Mouse (Mus musculus) stomach, embryonic 14.5 days (tissue): ENCODE results near the gene Arl6ip4. TPM values are rescaled to one million over a fixed set of nuclear protein-coding genes. Genes with fewer than 3 reads are reported as not detected.

Source experiments
- ATAC-seq: fragments of 200-750 bp; cut with Nextera tagmentation; 2 replicates; pipeline ENCODE4 v1.8.0; 2017; ENCODE audit warnings: low read depth, moderate TSS enrichment; ENCODE audit not compliant: insufficient number of reproducible peaks, insufficient read depth, low FRiP score
- H3K27ac ChIP-seq: fragments of 300-500 bp; sonication (generic); 2 replicates; pipeline ENCODE4 v1.5.1; 2014; ENCODE audit warnings: mild to moderate bottlenecking, low read length, moderate library complexity, mixed read lengths
- H3K27me3 ChIP-seq: fragments of 300-500 bp; sonication (generic); 2 replicates; pipeline ENCODE4 v1.6.1; 2014; ENCODE audit warnings: low read length, control low read depth, mixed read lengths; ENCODE audit not compliant: control insufficient read depth, insufficient read depth
- H3K36me3 ChIP-seq: fragments of 300-500 bp; sonication (generic); 2 replicates; pipeline ENCODE4 v1.6.1; 2014; ENCODE audit warnings: mild to moderate bottlenecking, control low read depth, low read length, moderate library complexity, mixed read lengths; ENCODE audit not compliant: control insufficient read depth, insufficient read depth
- H3K4me1 ChIP-seq: fragments of 300-500 bp; sonication (generic); 2 replicates; pipeline ENCODE4 v1.6.1; 2014; ENCODE audit warnings: low read length, control low read depth, mixed read lengths; ENCODE audit not compliant: control insufficient read depth, insufficient read depth
- H3K4me2 ChIP-seq: fragments of 300-500 bp; sonication (generic); replicated peaks from 2 replicates; pipeline ENCODE4 v1.6.1; 2014; ENCODE audit warnings: low read depth, low read length, control low read depth
- H3K4me3 ChIP-seq: fragments of 300-500 bp; sonication (generic); 2 replicates; pipeline ENCODE4 v1.5.1; 2014; ENCODE audit warnings: low read depth, low read length, control low read depth
- H3K9ac ChIP-seq: fragments of 300-500 bp; sonication (generic); replicated peaks from 2 replicates; pipeline ENCODE4 v1.6.1; 2014; ENCODE audit warnings: low read depth, mild to moderate bottlenecking, control low read depth, low read length, moderate library complexity, mixed read lengths
- H3K9me3 ChIP-seq: fragments of 300-500 bp; sonication (generic); 2 replicates; pipeline ENCODE4 v1.6.1; 2016; ENCODE audit warnings: low read depth, low read length, control low read depth; ENCODE audit not compliant: control insufficient read depth
- WGBS: fragments of 180-500 bp; shearing (Covaris S2); extraction: QIAGEN DNeasy Blood & Tissue Kit; methylation state at CpG from one replicate; pipeline ENCODE4 v1.1.7; 2014; 5-methylcytosine and 5-hydroxymethylcytosine counted together
- polyA plus RNA-seq: library from polyadenylated mRNA; unstranded; fragments of >200 nt; fragmentation: Nextera tagmentation; extraction: Ambion mirVana; gene quantifications from 2 replicates; pipeline ENCODE4 v1.2.1, GENCODE M21; 2014

Gene Arl6ip4
- polyA plus RNA-seq, 1 experiment from 2014 or later = 99.1 TPM

DNA sequence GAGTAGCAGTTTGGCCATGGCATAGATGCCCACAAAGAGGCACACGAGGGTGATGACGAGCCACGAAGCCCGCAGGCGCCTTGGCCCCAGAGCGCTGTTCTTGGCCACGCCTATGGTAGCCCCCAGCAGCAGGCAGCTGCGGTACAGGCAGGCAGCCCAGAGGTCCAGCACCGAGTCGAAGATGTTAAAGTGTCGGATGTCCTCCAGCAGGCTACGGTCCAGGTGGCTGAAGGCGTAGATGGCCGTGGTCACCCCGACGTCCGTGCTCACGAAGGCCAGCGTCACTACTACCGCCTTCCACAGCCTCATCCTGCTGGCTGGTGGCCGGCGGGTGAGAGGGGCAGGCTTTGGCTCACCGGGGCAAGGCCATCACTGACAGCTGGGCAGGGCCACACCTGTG is 26.0 kb upstream of the Arl6ip4 start:
- 84% methylated on average over 23 of the region's 23 CpGs for WGBS
- H3K27me3 ChIP-seq = no peaks in the 10 kb centered on the region
- no peak for ATAC-seq
- no peaks in the 10 kb centered on the region for H3K36me3 ChIP-seq
- no peak overlapping the region for H3K4me2 ChIP-seq
- no peak overlapping the region for H3K9ac ChIP-seq
- H3K4me1 ChIP-seq = no peaks in the 10 kb centered on the region
- H3K4me3 ChIP-seq = no peak overlapping the region
- no peaks in the 10 kb centered on the region for H3K9me3 ChIP-seq
- H3K27ac ChIP-seq = no peak overlapping the region

DNA sequence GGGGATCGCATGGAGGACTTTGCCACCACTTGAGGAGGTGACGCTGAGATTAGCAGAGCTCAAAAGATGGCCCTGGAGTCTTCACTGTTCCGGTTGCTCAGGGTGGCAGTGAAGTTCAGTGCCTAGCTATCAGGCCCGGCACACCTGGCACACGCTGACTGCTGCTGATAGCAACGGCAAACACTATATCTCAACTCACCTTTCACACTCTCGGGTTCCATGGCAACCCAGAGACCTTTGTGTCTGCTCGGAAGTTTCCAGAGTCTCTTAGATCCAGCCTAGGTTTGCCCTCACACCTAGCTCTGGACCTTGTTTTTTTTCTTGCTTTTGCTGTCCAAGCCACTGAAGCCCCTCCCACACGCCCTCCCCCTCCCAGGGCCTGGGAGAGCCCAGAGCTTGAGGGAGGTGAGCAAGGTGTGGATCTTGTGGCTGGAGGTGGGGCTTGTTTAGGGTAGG is 23.9 kb upstream of the Arl6ip4 start:
- Histone ChIP-seq H3K9ac (no peak overlapping the region), H3K4me2 (no peak overlapping the region), H3K27ac (no peak overlapping the region), H3K4me3 (no peak overlapping the region), H3K36me3 (no peaks in the 10 kb centered on the region), H3K4me1 (0 out of 2 replicates have a peak, but pooled peaks cover 8% of the 10 kb centered on the region), H3K9me3 (no peaks in the 10 kb centered on the region), H3K27me3 (no peaks in the 10 kb centered on the region)
- ATAC-seq = peak; percentile 60
- 52% methylated on average over 9 of the region's 9 CpGs for WGBS

DNA sequence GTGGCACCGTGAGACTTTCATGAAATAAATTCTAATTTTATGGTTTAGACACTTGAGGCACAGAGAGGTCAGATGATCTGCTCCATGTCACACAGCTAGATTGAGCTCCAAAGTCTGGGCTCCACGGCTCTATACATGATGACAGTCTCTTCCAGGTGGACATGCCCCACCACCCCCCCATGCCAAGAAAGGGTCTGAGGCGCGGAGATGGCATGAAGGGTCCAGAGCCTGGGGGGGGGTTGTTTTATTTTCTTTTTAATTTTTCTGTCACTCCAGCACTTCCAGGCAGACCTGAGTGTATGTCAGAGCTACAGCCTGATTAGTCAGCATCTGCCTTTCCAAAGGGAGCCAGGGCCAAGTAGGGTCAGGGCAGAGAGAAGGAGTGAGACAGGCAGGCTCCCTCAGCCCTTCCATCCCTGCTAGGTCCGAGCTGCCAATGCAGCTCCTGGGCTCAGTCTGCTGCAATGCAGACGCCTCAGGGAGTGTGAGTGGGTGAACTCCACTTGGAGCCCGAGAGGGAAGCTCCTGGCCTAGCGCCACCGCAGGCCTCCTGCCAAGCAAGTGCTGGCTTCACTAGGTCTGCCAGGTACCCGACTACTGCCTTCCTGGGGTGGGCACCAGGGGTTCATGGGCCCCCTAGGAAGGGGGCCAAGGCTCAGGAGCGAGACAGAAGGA is 22.6 kb upstream of the Arl6ip4 start:
- H3K9ac ChIP-seq = no peak overlapping the region
- H3K36me3 ChIP-seq = no peaks in the 10 kb centered on the region
- no peaks in the 10 kb centered on the region for H3K27me3 ChIP-seq
- no peak overlapping the region for H3K27ac ChIP-seq
- H3K4me2 ChIP-seq = no peak overlapping the region
- no peak overlapping the region for H3K4me3 ChIP-seq
- ATAC-seq = no peak
- H3K4me1 ChIP-seq = 0 out of 2 replicates have a peak, but pooled peaks cover 8% of the 10 kb centered on the region
- 72% methylated on average over 11 of the region's 11 CpGs for WGBS
- no peaks in the 10 kb centered on the region for H3K9me3 ChIP-seq

DNA sequence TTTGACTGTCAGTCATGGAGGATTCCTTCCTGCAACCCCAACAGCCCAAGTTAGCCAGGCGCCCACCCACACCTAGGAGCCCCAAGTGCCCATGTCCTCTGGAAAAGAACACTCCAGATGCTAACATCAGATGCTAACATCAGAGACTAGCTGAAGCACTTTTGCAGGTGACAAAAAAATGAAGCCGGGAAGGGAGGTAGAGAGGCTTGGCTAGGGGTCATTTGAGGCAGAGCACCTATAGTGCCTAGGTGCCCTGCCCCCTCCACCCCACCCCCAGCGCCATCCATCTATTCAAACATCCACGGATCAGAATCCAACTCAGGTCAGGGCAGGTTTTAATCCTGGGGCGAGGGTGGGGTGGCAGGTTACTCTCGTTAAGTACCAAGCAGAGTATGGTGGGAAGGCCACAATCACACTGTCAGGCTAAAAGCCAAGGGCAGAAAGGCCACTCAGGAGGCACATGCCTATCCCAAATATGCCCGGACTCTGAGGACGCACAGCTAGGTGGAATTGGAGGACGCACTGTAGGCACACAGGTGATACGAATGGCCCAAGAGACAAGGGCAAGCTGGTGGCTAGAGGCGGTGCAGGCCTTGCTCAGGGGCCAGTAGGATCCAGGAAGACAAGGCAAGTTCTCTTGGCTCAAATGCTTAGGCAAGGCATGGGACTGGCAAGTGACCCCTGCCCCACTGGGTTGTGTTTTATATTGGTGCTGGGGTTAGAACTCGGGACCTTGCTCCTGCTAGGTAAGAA is 21.9 kb upstream of the Arl6ip4 start:
- Histone ChIP-seq H3K9ac (no peak overlapping the region), H3K36me3 (no peaks in the 10 kb centered on the region)
- 77% methylated on average over 12 of the region's 12 CpGs for WGBS

DNA sequence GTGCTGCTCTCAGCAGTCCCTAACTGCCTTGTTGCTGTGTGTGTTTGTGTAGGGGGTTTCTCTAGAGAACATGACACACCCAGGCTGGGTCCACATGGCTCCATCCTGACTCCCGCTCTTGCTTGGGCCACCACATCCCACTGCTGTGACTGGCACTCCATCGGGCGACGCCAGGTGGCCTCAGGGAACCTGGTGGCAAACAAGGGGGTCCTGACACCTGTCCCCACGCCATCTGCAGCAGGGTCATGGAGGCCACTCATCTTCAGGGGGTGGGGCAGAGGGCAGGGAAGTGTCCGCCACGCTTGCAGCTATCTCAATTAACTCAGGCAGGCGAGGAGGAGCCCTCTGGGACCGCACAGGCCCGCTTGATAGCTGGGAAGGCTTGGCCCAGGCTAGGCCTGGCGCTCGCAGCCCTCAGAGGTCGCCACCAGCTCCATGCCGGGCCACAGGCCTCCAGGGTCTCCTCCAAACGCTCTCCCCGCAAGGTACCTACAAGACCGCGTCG is 20.8 kb upstream of the Arl6ip4 start:
- H3K4me1 ChIP-seq = 0 out of 2 replicates have a peak, but pooled peaks cover 8% of the 10 kb centered on the region
- H3K4me2 ChIP-seq = peak overlapping the region; percentile 89
- H3K4me3 ChIP-seq = peak overlapping the region; percentile 42
- peak; percentile 10; the same call in 1 of the 2 replicates for ATAC-seq
- no peaks in the 10 kb centered on the region for H3K36me3 ChIP-seq
- no peaks in the 10 kb centered on the region for H3K9me3 ChIP-seq
- peak overlapping the region; percentile 25; the same call in 1 of the 2 replicates for H3K9ac ChIP-seq
- no peaks in the 10 kb centered on the region for H3K27me3 ChIP-seq
- no peak overlapping the region for H3K27ac ChIP-seq
- WGBS = 13% methylated on average over 19 of the region's 19 CpGs

More for the DNA sequence above, 21.9 kb upstream of the Arl6ip4 start:
- no peak for ATAC-seq
- Histone ChIP-seq H3K4me1 (0 out of 2 replicates have a peak, but pooled peaks cover 8% of the 10 kb centered on the region), H3K27ac (no peak overlapping the region), H3K4me3 (no peak overlapping the region), H3K27me3 (no peaks in the 10 kb centered on the region), H3K9me3 (no peaks in the 10 kb centered on the region), H3K4me2 (no peak overlapping the region)

DNA sequence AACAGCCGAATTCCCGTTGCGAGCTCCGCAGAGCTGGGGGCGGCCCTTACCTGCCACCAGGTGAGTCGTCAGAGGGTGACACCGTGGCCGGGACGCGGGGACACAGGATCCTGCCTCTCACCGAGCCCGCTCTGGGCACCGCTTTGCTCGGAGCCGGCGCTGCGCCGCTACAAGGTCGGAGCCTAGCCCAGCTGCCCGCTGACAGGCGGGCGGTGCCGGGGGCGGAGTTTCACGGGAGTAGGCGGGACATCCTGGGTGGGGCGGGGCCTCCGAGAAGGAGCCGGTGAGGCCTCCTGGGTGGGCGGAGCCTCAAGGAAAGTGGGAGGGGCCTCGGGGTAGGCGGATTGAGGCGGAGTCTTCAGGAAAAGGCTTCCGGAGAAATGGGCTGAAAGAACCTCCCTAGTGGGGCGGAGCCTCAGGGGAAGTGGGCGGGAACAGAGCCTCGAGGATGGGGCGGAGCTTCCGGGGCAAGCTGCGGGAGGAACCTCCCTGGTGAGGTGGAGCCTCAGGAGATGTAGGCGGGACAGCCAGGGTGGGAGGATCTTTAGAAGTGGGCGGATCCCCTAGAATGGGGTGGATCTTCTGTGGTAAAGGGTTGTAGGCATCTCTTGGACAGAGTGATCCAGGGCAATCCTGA is 20.2 kb upstream of the Arl6ip4 start, which contains the start of gene Abcb9:
Gene Abcb9 (minus strand): TSS at position 203 of the 637 bp plus-strand sequence.
- WGBS = 2% methylated on average over 41 of the region's 42 CpGs
- Histone ChIP-seq H3K36me3 (no peaks in the 10 kb centered on the region), H3K4me1 (0 out of 2 replicates have a peak, but pooled peaks cover 8% of the 10 kb centered on the region), H3K27ac (no peak within 1 kb of the TSS), H3K4me3 (peak within 1 kb of the TSS; percentile 42), H3K9ac (peak within 1 kb of the TSS; percentile 25; the same call in 1 of the 2 replicates), H3K9me3 (no peaks in the 10 kb centered on the region), H3K27me3 (no peaks in the 10 kb centered on the region), H3K4me2 (peak within 1 kb of the TSS; percentile 89)
- peak; percentile 75 for ATAC-seq

DNA sequence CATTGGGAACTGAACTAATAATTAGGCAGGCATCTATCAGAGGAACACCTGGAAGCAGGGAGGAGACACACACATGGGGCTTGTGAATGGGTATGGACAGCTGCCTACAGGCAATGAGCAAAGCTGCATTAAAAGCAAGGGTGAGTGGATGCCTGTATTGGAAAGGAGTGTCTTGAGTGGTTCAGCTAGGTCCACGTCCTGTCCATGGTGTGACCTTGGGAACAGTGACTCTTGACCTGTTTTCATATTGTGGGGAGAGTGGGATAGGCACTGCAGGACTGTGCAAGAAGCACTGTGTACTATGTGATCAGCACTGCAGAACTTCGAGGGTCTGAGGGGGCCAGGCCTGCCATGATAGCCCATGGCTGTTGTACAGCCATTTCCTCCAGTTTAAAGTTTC is 17.0 kb upstream of the Arl6ip4 start:
- no peak overlapping the region for H3K4me3 ChIP-seq
- no peaks in the 10 kb centered on the region for H3K36me3 ChIP-seq
- ATAC-seq = no peak
- 84% methylated on average over 2 of the region's 2 CpGs for WGBS
- H3K9ac ChIP-seq = no peak overlapping the region
- no peak overlapping the region for H3K27ac ChIP-seq
- H3K27me3 ChIP-seq = no peaks in the 10 kb centered on the region
- 0 out of 2 replicates have a peak, but pooled peaks cover 8% of the 10 kb centered on the region for H3K4me1 ChIP-seq
- no peaks in the 10 kb centered on the region for H3K9me3 ChIP-seq
- no peak overlapping the region for H3K4me2 ChIP-seq
